Mouse (Mus musculus): ENCODE results near the gene Aak1.

DNA sequence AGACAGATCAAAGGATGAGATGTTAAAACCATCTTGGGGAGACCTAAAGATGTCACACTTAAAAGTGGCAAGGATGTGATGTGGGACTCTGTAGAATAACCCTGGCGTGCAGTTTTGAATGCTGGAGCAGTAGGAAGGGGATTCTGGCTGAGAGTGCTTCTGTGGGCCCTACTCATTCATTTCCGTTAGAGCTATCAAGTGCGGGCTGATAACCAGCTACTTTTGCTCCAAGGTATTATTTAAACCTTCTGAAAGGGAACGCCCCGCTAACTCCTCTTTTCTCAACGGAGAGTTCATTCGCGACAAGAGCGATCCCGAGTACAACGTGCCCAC is 192.7 kb downstream of the Aak1 start:
- no peak for TF ChIP-seq CTCF (IDR thresholded peaks at IDR 0.05; ENCODE audit: borderline replicate concordance, control insufficient read depth, extremely low read depth, insufficient read depth, low read length, poor library complexity)
- TF ChIP-seq POLR2A (IDR thresholded peaks at IDR 0.05; ENCODE audit: control insufficient read depth, extremely low read depth, insufficient read depth, low read length, poor library complexity): no peak

Data from thymus, adult 2 months (tissue).